Mouse (Mus musculus) spleen, adult 18-20 months (tissue): ENCODE data around the gene Rapgef3.

Experiments
- DNase-seq, 2 experiments: peaks; one replicate each; pipeline ENCODE4 v3.0.0; 2022; ENCODE audit warnings: mixed read lengths in 2 of 2

The Rapgef3 gene

DNA sequence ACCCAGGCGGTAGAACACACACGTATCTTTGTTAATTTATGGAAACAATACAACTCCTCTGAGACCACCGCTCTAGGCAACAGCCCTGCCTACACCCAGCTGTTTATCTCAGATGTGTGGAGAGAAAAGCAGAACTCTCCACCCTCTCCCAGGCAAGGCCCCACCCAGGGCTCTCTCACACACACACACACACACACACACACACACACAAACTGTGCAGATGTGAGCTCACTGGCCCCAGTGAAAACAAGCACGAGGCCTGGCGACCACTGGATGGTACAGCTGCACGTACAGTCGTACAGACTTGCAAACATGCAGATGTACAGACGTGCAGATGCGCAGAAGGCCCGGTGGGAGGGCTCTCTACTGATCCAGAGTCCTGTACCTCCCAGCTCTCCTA is 22.8 kb downstream of the Rapgef3 start:
- DNase-seq, result peak; percentile 44 to 48

DNA sequence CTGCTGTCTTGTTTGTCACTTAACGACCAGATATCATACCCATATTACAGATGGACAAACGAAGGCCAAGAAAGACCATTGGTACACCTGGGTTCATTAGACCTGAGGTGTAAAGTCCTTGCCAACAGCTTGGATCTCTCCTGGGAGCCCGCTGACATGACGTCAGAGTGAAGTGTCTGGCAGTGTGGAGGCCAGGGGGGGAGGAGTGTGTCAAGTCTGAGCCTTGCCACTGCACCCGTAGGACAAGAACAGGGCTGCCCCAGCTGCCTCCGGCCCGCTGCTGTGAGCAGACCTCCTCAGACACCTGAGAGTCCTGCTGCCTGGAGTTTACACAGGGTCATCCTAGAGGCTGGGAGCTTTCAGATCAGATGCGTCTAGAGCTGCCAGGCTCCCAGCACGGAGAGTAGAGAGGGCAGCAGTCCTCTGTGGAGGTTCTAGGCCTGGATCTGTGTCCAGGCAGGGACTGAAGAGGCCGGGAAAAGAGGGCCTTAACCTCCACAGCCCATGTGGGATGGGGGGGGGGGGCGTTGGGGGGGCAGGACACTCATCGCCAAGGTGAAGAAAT is 23.7 kb downstream of the Rapgef3 start:
- no peak for DNase-seq

DNA sequence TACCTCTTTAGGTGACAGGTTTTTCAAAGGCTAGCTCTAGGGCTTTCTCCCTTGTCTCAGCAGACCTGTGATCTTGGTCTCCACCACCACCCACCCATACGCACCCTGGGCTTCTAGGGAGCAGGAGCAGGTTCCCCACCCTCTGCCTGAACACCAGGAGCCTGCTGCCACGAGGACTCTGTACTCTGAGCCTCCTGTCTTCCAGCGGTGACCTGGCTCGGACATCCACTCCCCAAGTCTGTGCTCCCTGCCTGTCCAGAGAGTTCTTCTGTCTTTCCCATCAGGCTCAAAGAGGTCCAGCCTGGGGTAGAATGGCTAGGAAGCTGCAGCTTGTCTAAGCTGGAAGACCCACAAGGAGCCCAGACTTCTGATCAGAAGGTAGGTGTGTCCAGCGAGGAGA is 24.6 kb downstream of the Rapgef3 start:
- no peak for DNase-seq

DNA sequence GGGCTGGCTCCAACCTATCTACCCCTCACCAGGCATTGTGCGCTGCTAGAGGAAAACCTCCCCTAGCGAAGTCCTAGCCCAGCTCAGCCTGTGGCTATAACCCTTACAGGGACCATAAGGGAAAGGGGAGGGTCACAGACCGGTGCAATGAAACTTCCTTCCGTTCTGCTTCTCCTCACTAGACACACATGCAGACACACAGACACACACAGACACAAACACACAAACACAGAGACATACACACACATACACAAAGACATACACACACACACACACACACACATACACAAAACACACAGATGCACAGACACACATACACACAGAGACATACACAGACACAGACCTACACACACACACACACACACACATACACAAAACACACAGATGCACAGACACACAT is 25.2 kb downstream of the Rapgef3 start:
- no peak for DNase-seq

DNA sequence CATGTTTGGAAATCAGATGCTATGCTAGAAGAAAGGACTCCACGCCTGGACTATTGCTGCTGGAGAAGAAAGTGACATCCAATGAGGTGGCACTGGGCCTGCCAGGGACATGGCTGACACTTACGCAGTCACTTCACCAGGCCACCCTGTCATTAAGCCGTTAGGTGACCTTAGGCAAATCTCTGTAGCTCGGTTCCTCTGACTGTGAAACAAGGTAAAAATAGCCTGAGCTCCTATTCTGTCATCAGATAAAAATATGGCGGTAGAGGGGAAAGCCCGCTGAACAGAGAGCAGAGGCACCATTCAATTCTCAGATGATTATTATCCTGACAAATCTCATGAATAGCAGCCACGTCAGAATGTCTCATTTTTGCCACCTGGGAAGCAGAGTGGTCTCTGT is 25.7 kb downstream of the Rapgef3 start:
- DNase-seq, result no peak

DNA sequence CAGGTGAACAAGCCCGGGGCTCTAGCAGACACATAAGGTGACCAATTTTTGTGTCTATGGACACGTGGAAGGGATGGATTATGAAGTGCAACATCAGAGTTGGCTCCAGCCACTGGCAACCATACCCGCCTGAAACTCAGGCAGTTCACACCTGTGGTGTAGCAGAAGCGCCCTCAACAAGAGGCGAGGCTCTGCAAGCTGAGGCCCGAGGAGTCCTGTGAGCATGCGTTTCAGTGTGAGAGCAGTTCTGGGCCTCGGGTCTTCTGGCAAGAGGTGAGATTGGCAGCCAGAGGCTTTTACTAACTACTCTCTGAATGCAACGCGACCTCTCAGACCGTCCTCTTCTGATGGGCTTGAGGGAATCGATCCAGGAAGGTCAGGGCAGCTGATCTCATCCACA is 26.1 kb downstream of the Rapgef3 start:
- no peak for DNase-seq

DNA sequence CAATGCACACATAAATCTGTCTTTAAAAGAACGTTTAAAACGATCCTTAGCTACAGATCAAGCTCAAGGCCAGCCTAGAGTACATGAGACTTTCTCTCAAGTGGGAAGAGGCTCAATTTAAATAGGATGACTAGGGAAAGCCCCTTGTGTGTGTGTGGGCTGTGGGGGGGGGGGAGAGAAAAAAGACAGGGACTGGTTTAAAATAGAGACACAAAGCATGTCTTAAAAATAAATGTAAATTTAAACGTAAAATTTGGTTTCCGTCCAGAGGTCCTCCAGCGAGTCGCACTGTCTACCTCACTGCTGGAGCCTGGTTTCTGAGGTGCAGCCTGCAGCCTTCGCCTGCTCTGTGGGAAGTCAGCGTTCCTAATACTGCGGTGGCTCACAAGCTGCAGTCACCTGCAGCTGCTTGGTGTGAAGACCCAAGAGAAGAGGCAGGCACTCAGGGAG is 27.5 kb downstream of the Rapgef3 start:
- DNase-seq, result no peak

DNA sequence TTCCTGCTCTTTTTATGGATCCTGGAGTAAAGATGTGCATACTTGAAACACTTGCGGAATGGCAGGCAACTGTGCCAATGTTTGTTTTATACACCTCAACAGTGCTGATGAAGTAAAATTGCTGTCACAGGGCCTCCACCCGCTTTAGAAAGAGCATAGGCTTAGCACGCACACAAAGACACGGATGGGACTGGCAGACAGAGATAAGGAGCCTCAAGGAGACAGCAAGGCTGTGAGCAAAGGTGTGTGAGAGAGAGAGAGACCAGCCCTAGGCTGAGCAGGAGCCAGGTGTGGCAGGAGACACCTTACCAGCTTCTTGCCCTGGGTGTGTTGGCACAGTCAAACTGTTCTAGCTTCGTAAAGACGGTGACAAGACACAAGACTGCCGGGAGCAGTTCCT is 28.8 kb downstream of the Rapgef3 start:
- no peak for DNase-seq

DNA sequence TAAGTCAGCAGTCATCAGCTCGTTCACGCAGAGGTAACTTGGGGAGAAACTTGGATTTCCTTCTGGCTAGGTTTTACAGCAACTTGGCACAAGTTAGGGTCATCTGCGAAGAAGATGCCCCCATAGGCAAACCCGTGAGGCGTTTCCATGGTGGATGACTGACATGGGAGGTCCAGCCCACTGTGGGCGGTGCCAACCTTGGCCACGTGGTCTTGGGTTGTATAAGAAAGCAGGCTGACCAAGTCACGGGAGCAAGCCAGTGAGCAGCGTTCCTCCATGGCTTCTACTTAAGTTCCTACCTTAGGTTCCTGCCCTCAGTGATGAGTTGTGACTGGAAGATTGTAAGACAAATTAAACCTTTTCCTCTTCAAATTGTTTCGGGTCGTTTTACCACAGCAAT is 35.8 kb downstream of the Rapgef3 start:
- DNase-seq, result no peak

DNA sequence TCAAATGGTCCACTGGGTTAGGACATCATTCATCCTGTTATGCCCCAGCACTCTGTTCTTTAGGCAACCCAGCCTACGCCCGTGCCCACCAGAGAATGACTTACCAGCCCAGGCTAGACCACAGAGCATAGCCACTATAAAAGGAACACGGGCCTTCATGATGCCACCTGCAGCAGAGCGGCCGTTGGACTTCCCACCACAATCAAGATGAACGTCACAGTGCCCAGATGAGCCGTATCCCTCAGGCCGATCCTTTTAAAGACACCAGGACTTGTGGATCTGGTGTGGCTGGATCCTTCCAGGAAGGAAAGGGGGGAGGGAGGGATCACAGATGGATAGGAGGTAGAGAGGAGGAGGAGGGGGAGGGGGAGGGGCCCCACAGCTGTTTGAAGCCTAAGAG is 36.7 kb downstream of the Rapgef3 start, which contains the start of gene Endou:
TSS of gene Endou (minus strand) at position 229 of the 400 bp plus-strand sequence.
- DNase-seq, result no peak

DNA sequence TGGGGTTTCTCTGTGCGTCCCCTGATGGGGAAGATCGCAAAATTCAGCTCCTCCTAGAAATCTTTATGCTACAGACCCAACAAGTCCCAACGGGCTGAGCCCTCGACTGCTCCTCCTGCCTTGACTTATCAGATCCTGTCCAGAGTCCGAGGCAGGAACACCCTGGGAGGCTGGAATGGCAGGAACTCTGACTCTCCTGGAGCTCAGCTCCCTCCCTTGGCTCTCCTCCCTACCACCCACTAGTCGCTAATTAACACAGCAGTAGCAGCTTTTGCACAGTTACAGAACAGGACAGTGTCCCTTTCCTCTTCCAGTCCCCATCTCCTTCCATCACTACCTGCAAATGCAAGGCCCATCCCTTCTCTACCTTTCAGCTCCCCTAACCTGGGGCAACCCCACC is 37.4 kb downstream of the Rapgef3 start:
- no peak for DNase-seq

DNA sequence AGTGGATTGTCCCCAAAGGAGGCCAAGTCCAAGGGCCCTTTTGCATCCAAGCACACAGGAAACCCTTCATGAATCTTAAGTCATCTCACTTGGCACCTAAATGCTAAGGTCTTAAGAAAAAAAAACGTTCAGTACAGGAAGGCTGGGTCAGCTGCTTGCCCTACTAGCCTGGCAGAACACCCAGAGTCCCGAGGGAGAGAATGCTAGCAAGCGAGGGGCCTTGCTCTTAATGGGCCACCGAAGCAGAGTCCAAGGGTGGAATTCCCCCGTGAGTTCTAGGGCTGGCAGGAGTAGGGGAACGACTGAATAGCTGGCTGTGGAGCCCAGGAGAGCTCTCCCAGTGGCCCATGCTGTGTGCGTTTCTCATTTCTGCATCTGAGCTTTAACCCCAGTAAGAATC is 39.0 kb downstream of the Rapgef3 start:
- DNase-seq, result no peak

DNA sequence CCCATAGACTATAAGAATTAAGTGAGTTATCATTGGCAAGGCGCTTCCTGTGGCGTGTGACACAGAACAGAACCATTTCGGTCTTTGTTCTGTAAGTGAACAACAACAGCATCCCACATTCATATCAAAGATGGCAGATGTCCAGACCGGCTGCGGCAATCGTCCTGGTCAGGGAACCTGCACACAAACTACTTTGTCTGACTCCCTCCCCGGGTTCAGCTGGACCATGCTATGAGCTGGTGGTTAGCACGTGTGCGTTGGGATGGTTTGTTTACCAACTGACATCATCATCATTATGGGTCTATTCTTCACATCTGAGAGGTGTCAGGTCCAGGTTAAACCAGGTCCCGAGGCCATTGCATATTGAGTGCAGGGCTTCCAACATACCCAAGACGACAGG is 39.4 kb downstream of the Rapgef3 start:
- DNase-seq, result no peak

DNA sequence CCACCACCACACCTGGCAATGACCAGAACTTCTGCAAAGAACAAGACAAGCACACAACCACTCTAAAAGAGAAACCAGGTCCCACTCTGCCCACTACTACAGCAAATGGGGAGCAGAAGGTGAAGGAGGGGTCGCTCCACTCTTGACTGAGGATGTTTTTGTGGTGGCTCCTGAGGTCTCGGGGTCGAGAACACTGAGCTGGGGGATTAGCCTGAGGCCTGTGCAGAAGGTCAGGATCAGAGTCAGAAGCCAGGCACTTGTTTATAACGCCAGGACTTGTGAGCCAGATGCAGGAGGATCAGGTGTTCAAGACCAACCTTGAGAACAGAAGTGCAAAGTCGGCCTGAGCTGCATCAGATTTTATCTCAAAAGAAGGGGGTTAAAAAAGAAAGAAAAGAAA is 40.3 kb downstream of the Rapgef3 start:
- DNase-seq, result no peak

DNA sequence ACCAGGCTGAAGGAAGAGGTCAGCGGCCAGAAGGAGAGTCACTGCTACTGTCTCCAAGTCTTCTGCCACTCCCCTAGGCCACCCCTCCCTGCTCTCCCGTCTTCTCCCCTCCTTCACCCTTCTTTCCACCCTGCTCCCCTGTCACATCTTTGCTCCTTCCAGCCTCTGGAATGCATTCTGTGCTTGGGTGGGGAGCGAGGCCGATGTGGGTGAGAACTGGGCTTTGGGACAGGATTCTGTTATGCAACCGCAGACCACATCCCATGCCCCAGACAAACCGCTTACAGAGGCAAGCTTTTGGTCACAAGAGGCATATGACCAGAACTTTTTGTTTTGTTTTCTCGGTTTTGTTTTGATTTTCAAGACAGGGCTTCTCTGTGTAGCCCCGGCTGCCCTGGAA is 40.7 kb downstream of the Rapgef3 start:
- DNase-seq, result no peak

DNA sequence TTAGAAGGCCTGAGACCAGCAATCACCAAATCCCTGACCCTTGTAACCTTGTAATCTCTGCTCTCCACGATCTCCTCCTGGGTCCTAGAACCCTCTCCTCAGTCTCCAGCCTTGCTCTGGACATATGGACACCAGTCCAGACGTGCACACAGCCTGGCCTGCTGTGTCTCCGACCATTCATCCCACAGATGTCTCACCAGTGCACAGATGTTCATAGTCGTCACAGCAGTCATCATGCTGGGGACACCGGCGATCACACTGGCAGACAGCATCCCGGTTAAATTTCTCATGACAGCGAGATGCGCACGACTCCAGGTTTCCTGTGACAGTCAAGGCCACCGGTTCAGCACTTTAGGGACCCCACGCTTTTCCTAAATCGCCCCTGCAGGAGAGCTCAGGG is 41.5 kb downstream of the Rapgef3 start:
- no peak for DNase-seq

DNA sequence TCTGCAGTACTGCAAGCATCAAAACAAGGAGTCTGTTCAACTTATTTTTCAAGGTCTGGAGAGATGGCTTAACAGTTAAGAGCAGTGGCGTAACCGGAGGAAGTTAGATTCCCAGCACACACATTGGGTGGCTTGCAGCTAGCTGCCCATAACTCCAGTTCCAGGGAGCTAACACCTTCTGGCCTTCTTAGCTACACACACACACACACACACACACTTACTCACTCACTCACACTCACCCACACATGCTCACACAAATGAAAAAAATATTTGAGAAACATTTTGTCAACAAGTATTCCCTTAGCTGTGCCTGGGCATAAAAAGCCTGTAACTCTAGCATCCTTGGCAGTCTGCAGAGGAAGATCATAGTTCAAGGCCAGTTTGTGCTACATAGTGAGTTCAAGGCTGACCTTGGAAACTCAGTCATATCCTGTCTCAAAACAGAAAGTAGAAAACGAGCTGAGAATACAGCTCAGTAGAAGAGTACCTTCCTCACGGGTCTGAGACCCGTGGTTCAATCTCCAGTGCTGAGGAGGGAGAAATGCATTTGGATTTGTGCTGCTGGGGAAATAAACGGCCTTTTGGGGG is 42.5 kb downstream of the Rapgef3 start:
- DNase-seq, result no peak

DNA sequence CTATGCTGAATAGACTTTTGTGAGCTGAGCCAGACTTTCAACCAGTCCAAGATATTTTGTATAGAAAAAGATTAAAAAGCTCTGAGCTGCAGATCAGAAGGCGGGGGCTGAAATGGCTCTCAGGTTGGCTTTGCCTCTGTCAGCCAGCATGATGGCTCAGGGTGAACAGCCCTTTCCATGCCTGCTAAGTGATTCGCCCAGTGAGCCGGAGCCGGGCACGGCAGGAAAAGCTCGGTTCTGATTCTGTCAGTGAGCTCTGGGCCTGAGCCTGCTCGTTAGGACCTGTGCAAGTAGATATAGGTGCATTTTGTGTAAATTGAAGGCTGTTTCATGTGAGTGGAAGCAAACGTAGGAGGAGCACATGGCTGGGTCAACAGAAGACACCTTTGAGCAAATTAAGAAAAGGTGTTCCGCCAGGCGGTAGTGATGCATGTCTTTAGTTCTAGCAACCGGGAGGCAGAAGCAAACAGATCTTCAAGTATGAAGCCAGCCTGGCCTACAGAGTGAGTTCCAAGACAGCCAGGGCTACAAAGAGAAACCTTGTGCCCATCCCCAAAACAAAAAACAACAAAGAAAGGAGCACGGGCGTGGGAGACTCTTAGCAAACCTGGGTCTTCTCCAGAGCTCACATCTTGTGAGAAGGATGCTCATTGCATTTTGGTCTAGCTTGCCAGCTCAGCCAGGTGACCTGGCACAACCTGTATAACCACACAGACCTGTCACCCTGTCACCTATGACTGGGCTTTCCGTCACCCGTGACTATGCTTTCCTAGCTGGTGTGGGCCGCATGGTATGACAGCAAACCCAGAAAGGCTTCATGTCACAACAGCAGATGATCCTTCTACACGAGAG is 43.2 kb downstream of the Rapgef3 start:
- no peak for DNase-seq

DNA sequence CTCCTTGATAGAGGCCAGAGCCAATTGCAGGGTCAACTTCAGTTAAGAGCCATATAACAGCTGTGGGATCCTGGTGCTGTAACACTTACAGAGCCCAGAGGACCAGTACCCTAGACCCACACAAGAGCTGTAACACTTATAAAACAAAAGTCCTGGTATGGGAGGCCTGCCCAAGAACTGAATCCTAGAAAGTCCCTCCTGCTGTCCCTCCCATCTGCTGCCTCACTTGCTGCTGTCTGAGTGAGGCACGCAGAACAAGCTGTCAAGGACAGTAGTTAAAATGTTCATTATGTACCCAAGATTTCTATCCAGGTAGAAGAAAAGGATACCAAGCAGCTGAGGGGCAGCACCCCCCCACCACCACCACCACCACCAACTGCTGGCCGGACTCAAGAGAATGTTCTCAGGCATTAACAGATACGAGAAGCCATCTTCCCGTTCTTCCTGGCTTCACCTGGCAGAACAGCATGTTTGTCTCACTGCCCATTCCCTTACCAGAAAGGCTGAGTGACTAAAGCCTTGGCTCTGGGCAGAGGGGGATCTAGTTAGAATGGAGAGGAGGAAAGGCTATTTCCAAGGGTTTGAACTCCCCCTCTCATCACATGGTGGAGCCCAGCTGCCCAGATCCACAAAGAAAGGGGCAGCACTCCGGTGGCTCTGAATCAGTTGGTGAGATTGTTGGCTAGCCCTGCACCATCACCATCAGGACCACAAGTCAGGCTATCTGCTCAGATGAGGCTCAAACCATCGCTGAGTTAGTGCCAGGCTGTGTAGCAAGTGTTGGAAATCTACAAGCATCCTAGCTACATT is 44.0 kb downstream of the Rapgef3 start:
- DNase-seq, result no peak

DNA sequence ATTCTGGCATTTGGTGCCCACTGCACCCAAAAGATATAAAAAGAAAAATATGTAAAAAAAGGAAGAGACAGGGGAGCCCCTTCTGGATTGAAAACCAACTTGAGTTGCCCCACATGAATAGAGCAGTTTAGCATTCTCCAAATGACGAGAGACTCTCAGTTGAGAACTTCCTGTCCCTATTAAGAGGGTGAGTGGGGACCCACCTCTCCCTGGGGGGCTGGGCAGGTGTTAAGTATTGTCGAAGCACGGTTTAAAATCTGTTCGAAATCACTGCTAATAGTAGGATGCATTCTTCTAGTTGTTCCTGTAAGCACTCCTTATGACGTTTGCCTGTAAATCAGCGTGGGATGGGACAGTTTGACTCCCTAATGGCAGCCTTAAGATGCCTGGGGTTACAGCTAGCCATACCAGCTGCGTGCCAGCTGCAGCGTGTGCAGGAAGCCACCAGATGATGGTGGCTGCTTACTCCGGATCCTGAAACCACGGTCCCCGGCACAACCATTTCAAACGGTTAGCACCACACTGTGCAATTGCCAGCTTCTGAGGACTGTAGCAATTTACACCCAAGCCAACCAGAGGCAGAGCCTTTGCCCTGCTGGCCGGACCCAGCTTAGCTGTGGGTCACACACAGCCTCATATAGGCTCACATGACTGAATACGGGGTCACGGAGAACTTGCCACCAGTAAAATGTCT is 46.6 kb downstream of the Rapgef3 start:
- DNase-seq, result peak in 1 of 2 experiments; percentile 42

DNA sequence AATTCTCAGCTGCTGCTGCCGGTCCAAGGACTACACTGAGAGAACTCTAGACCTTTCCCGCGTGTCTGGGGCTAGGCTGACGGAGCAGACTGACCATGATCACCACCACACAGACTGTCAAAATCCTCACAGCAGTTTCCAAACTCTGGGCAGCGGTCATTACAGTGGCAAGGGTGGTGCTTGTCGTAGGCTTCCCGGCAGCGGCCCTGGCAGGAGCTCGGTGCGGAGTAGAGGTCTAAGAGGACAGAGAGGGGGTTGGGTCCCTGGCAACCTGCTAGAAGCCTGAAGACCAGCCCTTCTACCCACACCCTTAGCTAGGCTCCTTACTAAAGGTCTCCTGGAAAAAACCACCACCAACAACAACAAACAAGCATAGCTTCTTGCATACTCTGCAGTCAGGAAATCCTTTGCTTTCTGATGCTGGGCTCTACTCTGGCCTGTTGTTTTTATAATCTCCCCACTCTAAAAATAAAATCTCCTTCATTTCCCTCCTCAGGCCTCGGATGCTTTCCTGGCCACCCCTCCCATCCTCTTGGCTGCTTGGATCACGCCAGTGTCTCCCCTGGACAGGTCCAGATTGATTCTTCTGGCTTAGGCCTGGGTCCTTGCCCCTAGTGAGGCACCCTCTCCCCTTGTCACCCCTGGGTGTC is 47.6 kb downstream of the Rapgef3 start:
- no peak for DNase-seq

DNA sequence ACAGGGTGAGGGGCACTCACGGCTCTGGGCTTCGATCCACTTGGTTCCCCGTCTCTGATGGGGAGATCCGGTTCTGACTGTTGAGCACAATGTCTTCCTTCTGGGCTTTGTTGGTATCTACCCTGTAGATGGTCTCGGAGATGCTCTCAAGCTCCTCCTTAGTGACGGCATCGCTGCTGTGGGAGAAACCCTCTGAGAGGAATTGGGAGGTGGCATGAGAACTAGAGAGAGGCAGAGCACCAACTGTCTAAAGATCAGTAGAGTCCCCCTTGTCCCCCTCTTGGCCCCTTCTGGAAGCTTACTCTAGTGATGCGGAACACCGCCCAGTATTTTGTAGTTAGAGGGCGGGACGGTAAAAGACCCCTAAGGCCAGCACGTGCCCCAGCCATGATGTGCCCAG is 48.3 kb downstream of the Rapgef3 start:
- no peak for DNase-seq
